Mouse (Mus musculus) embryonic facial prominence, embryonic 11.5 days (tissue): Measurements from ENCODE around the gene Gm4952. TPM values are rescaled to one million over a fixed set of nuclear protein-coding genes. Genes with fewer than 3 reads are reported as not detected.

Experiments
- ATAC-seq: fragments of 200-750 bp; cut with Nextera tagmentation; replicated peaks from 2 replicates; pipeline ENCODE4 v1.8.0; 2017; ENCODE audit warnings: low read depth; ENCODE audit not compliant: insufficient number of reproducible peaks, low FRiP score, low TSS enrichment
- DNase-seq: peaks from one replicate; pipeline ENCODE4 v3.0.0-alpha.2; 2015; ENCODE audit warnings: low spot score
- H3K27ac ChIP-seq: fragments of 300-500 bp; sonication (generic); replicated peaks from 2 replicates; pipeline ENCODE4 v1.5.1; 2014; ENCODE audit warnings: mild to moderate bottlenecking, low read depth, low read length, control low read depth
- H3K27me3 ChIP-seq: fragments of 300-500 bp; sonication (generic); 2 replicates; pipeline ENCODE4 v1.6.1; 2014; ENCODE audit warnings: mild to moderate bottlenecking, low read length, moderate library complexity, mixed read lengths; ENCODE audit not compliant: control insufficient read depth, insufficient read depth
- H3K36me3 ChIP-seq: fragments of 300-500 bp; sonication (generic); replicated peaks from 2 replicates; pipeline ENCODE4 v1.6.1; 2014; ENCODE audit warnings: low read depth, mild to moderate bottlenecking, low read length, moderate library complexity, mixed read lengths; ENCODE audit not compliant: control insufficient read depth, insufficient read depth
- H3K4me1 ChIP-seq: fragments of 300-500 bp; sonication (generic); 2 replicates; pipeline ENCODE4 v1.6.1; 2014; ENCODE audit warnings: low read length, mixed read lengths; ENCODE audit not compliant: control insufficient read depth, insufficient read depth
- H3K4me2 ChIP-seq: fragments of 300-500 bp; sonication (generic); 2 replicates; pipeline ENCODE4 v1.6.1; 2014; ENCODE audit warnings: low read depth, mild to moderate bottlenecking, control low read depth, low read length, moderate library complexity
- H3K4me3 ChIP-seq: fragments of 300-500 bp; sonication (generic); 2 replicates; pipeline ENCODE4 v1.5.1; 2014; ENCODE audit warnings: low read depth, low read length, control low read depth
- H3K9ac ChIP-seq: fragments of 300-500 bp; sonication (generic); replicated peaks from 2 replicates; pipeline ENCODE4 v1.6.1; 2014; ENCODE audit warnings: mild to moderate bottlenecking, control low read depth, low read length
- H3K9me3 ChIP-seq: fragments of 300-500 bp; sonication (generic); replicated peaks from 2 replicates; pipeline ENCODE4 v1.6.1; 2016; ENCODE audit warnings: mild to moderate bottlenecking, low read length, inconsistent platforms, mixed read lengths; ENCODE audit not compliant: control insufficient read depth
- WGBS: fragments of 180-500 bp; shearing (Covaris S2); extraction: QIAGEN DNeasy Blood & Tissue Kit; methylation state at CpG from one replicate; pipeline ENCODE4 v1.1.7; 2014; 5-methylcytosine and 5-hydroxymethylcytosine counted together
- polyA plus RNA-seq: library from polyadenylated mRNA; unstranded; fragments of >200 nt; fragmentation: Nextera tagmentation; extraction: Ambion mirVana; gene quantifications from 2 replicates; pipeline ENCODE4 v1.2.1, GENCODE M21; 2014

Gm4952 gene
- polyA plus RNA-seq, 1 experiment from 2014 or later: 0.18 TPM

DNA sequence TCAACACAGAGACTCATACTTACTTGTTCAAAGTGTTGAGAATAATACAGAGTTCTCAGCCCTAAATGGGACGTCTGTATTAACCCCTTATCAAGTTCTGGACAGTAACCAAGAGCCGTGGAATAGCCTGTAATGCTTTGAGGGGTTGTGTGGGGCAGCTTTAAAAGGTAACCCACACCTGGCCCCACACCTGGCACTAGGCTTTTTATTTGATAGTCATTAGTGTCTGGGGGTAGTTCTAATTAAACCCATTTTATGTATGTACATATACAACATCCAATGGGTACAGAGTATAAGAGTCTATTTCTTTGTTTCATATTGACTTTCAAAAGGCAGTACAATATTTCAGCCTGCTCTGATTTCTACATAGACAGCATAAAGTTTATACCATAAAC lies 4.6 kb upstream of the Gm4952 start:
- ATAC-seq (peak; percentile 27), DNase-seq (no peak)
- Histone ChIP-seq H3K4me3 (no peak overlapping the region; the same call in 1 of the 2 replicates), H3K27me3 (peaks cover 2% of the 10 kb centered on the region; the same call in 1 of the 2 replicates), H3K36me3 (no peaks in the 10 kb centered on the region), H3K9me3 (no peaks in the 10 kb centered on the region), H3K4me2 (no peak overlapping the region; the same call in 1 of the 2 replicates), H3K27ac (no peak overlapping the region), H3K4me1 (no peaks in the 10 kb centered on the region), H3K9ac (no peak overlapping the region)
- WGBS: 62% methylated on average over 2 of the region's 2 CpGs

- peak overlapping the region; percentile 58 for H3K9ac ChIP-seq
- WGBS: under 1% methylated on average over 45 of the region's 49 CpGs
- no peak overlapping the region for H3K27ac ChIP-seq
- peaks cover 2% of the 10 kb centered on the region; the same call in 1 of the 2 replicates for H3K27me3 ChIP-seq
- ATAC-seq: peak; percentile 88
- H3K4me3 ChIP-seq: peak overlapping the region; percentile 54
- H3K9me3 ChIP-seq: no peaks in the 10 kb centered on the region
- peak overlapping the region; percentile 91 for H3K4me2 ChIP-seq
- no peaks in the 10 kb centered on the region for H3K4me1 ChIP-seq
- no peaks in the 10 kb centered on the region for H3K36me3 ChIP-seq
- peak; percentile 76 for DNase-seq
Observed at GRCm38 (mm10) chr19:12595530-12596289, 4.1 kb upstream of the Gm4952 start.

DNA sequence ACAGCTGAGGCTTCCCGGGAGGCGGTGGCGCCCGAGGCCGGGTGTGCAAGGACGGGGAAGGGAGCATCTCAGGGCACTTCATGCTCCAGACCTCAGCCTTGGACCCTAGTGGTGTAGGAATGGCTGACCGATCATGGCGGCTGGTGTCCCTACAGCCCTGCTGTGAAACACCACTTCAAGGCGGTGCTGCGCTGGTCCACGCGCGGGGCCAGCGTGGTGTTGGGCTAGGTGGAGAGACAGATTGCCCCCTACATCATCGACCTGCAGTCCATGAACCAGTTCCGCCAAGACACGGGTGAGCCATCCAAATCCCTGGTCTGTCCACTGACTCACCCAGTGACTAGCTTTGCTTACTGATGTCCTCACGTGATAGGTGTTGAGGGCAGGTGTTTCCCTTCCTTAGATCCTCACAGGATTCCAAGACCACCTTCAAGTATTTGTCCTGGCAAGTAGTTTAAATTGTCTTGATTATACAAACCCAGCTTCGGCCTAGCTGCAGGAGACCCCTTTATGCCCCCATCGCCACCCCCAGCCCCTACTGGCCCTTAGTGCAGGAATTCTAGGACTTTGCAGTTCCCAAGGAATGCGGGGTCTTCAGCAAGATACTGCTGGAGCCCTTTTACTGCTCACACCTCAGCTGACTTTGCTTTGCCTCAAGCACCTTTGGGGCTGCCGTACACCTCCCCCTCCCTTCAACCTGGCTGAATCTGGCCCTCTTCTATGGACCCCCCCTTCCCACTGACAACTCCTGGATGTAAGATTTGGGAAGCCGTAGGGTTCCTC lies 3.3 kb upstream of the Gm4952 start:
- no peaks in the 10 kb centered on the region for H3K4me1 ChIP-seq
- H3K4me2 ChIP-seq: peak overlapping the region; percentile 91
- no peaks in the 10 kb centered on the region for H3K36me3 ChIP-seq
- H3K4me3 ChIP-seq: peak overlapping the region; percentile 54
- H3K27me3 ChIP-seq: peaks cover 2% of the 10 kb centered on the region; the same call in 1 of the 2 replicates
- H3K9me3 ChIP-seq: no peaks in the 10 kb centered on the region
- DNase-seq (no peak), ATAC-seq (peak; percentile 54)
- H3K9ac ChIP-seq: peak overlapping the region; percentile 58
- H3K27ac ChIP-seq: no peak overlapping the region
- WGBS: 16% methylated on average over 23 of the region's 23 CpGs

- Histone ChIP-seq H3K4me3 (no peak overlapping the region), H3K27ac (no peak overlapping the region), H3K9ac (no peak overlapping the region), H3K4me2 (no peak overlapping the region), H3K9me3 (no peaks in the 10 kb centered on the region), H3K4me1 (no peaks in the 10 kb centered on the region), H3K36me3 (no peaks in the 10 kb centered on the region), H3K27me3 (peaks cover 2% of the 10 kb centered on the region; the same call in 1 of the 2 replicates)
- DNase-seq: no peak
- 80% methylated on average over 3 of the region's 3 CpGs for WGBS
- no peak for ATAC-seq
Observed at GRCm38 (mm10) chr19:12597073-12597405, 2.7 kb upstream of the Gm4952 start.

GRCm38 (mm10) chr19:12598674-12599073 lies 1.1 kb upstream of the Gm4952 start:
- WGBS: 67% methylated on average over 3 of the region's 3 CpGs
- no peak for DNase-seq
- Histone ChIP-seq H3K4me3 (no peak overlapping the region), H3K27ac (no peak overlapping the region), H3K27me3 (peaks cover 2% of the 10 kb centered on the region; the same call in 1 of the 2 replicates), H3K4me1 (no peaks in the 10 kb centered on the region), H3K36me3 (no peaks in the 10 kb centered on the region), H3K9me3 (no peaks in the 10 kb centered on the region), H3K9ac (no peak overlapping the region), H3K4me2 (no peak overlapping the region)
- no peak for ATAC-seq

- H3K9ac ChIP-seq: no peak overlapping the region
- DNase-seq (no peak), ATAC-seq (no peak)
- no peaks in the 10 kb centered on the region for H3K9me3 ChIP-seq
- H3K4me3 ChIP-seq: no peak overlapping the region
- H3K36me3 ChIP-seq: no peaks in the 10 kb centered on the region
- no peak overlapping the region for H3K27ac ChIP-seq
- peaks cover 2% of the 10 kb centered on the region; the same call in 1 of the 2 replicates for H3K27me3 ChIP-seq
- no peak overlapping the region for H3K4me2 ChIP-seq
- WGBS: 17% methylated on average over 2 of the region's 2 CpGs
- H3K4me1 ChIP-seq: no peaks in the 10 kb centered on the region
Observed at GRCm38 (mm10) chr19:12600684-12601480, 1.1 kb downstream of the Gm4952 start.

GRCm38 (mm10) chr19:12608336-12608735 lies 8.6 kb downstream of the Gm4952 start:
- Histone ChIP-seq H3K4me3 (no peak overlapping the region), H3K27ac (no peak overlapping the region), H3K4me1 (no peaks in the 10 kb centered on the region), H3K36me3 (no peaks in the 10 kb centered on the region), H3K9ac (no peak overlapping the region), H3K4me2 (no peak overlapping the region), H3K9me3 (no peaks in the 10 kb centered on the region), H3K27me3 (no peaks in the 10 kb centered on the region)
- DNase-seq (no peak), ATAC-seq (no peak)
